Mouse (Mus musculus) bone marrow macrophage, adult 2 months (primary cell): ENCODE data around the gene Nutm1. TPM values are rescaled to one million over a fixed set of nuclear protein-coding genes. Genes with fewer than 3 reads are reported as not detected.

Experiments
- H3K27ac ChIP-seq: 2 replicates; pipeline ENCODE4 v1.5.1; 2012; ENCODE audit warnings: low read depth, low read length; ENCODE audit not compliant: insufficient read depth
- H3K4me1 ChIP-seq: 2 replicates; pipeline ENCODE4 v1.6.1; 2012; ENCODE audit warnings: low read length; ENCODE audit not compliant: control insufficient read depth, insufficient read depth
- H3K4me3 ChIP-seq: 2 replicates; pipeline ENCODE4 v1.5.1; 2012; ENCODE audit warnings: mild to moderate bottlenecking, low read length, moderate library complexity; ENCODE audit not compliant: insufficient read depth
- CTCF ChIP-seq: IDR thresholded peaks from 2 replicates; pipeline ENCODE4 v1.5.1; 2012; ENCODE audit warnings: low read depth, mild to moderate bottlenecking, low read length, moderate library complexity
- POLR2A ChIP-seq: IDR thresholded peaks from 2 replicates; pipeline ENCODE4 v1.6.1; 2012; ENCODE audit warnings: mild to moderate bottlenecking, low read depth, low read length, borderline replicate concordance
- polyA plus RNA-seq: library from polyadenylated mRNA; stranded (reverse); fragments of >200 nt; gene quantifications from 2 replicates; pipeline ENCODE4 v1.2.4, GENCODE M21; 2012; ENCODE audit not compliant: missing spikeins, insufficient read depth, insufficient read length

Nutm1 gene
- polyA plus RNA-seq, 1 experiment, result not detected

GRCm38 (mm10) chr2:112210699-112211098 is 48.4 kb downstream of the Nutm1 start:
- Histone ChIP-seq H3K4me3 (no peak overlapping the region), H3K27ac (no peak overlapping the region), H3K4me1 (no peaks in the 10 kb centered on the region; the same call in 1 of the 2 replicates)
- TF ChIP-seq POLR2A (no peak), CTCF (no peak)

DNA sequence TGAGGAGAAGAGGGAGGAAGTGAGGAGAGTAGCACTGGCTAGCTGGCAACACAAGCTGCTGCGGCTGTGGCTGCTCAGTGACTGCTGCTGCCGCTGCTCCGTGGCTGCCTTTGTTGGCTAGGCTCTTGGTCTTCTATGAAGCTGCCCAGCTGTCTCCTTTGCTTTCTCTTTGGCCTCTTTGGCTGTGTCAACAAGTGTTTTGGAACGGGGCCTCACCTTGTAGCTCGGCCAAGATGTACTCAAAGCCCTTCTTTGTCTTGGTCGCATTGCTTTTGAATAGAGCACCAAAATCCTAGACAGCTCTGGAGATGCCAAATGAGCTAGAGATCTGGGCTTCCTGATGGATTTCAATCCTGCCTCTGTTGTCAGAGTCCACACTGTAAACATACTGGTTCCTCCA is 48.9 kb downstream of the Nutm1 start:
- Histone ChIP-seq H3K4me3 (no peak overlapping the region), H3K4me1 (no peaks in the 10 kb centered on the region), H3K27ac (no peak overlapping the region)
- TF ChIP-seq CTCF (no peak), POLR2A (no peak)

DNA sequence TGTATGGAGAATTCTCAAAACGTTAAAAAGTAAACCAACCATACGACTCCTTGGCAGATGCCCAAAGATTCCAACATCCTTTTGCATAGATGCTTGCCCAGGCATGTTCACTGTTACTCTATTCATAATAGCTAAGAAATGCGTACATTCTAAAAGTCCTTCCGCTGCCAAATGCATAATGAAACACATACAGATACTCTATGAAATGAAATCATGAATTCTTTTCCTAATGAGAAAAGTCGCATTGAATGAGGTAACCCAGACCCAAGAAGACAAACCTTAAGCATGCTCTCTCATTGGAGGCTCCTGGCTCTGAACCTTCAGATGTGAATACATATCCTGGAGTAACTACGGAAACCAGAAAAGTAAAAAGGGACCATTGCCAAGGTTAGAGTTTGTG is 56.0 kb downstream of the Nutm1 start:
- Histone ChIP-seq H3K4me1 (peaks cover 2% of the 10 kb centered on the region; the same call in 1 of the 2 replicates), H3K27ac (no peak overlapping the region), H3K4me3 (no peak overlapping the region)
- no peak for TF ChIP-seq CTCF
- TF ChIP-seq POLR2A, result no peak

Other genes starting within 250 kb of the Nutm1 start
- gene Olfr1310, start 246.6 kb downstream of the Nutm1 start, polyA plus RNA-seq, result not detected in 2 replicates
- gene Olfr1311, start 234.9 kb downstream of the Nutm1 start, polyA plus RNA-seq, result not detected in 2 replicates
- gene Olfr1312, start 209.1 kb downstream of the Nutm1 start, polyA plus RNA-seq, result not detected in 2 replicates
- not detected in 2 replicates for gene Olfr1313, start 181.4 kb downstream of the Nutm1 start, polyA plus RNA-seq
- not detected in 2 replicates for gene Olfr1314, start 162.5 kb downstream of the Nutm1 start, polyA plus RNA-seq
- not detected in 2 replicates for gene Olfr1315-ps1, start 143.9 kb downstream of the Nutm1 start, polyA plus RNA-seq
- 0.33 TPM in 1 of 2 replicates, not detected in the other for gene Olfr1316, start 124.3 kb downstream of the Nutm1 start, polyA plus RNA-seq
- gene Olfr1317, start 119.0 kb downstream of the Nutm1 start, polyA plus RNA-seq, result not detected in 2 replicates
- gene Olfr1318, start 105.1 kb downstream of the Nutm1 start, polyA plus RNA-seq, result not detected in 2 replicates
- 5.0 and 5.5 TPM in 2 replicates for gene Lpcat4, start 19.8 kb downstream of the Nutm1 start, polyA plus RNA-seq
- gene Nop10, start 2.6 kb upstream of the Nutm1 start, polyA plus RNA-seq, result 52.6 and 58.5 TPM in 2 replicates
- gene Slc12a6, start 6.5 kb upstream of the Nutm1 start, polyA plus RNA-seq, result 101 and 110 TPM in 2 replicates
- not detected in 2 replicates for gene Gm21985, start 7.0 kb upstream of the Nutm1 start, polyA plus RNA-seq
- gene Emc4, start 108.7 kb upstream of the Nutm1 start, polyA plus RNA-seq, result 49.9 and 58.9 TPM in 2 replicates
- gene Katnbl1, start 119.9 kb upstream of the Nutm1 start, polyA plus RNA-seq, result 21.9 and 25.2 TPM in 2 replicates
- 20.9 and 21.8 TPM in 2 replicates for gene Emc7, start 195.7 kb upstream of the Nutm1 start, polyA plus RNA-seq
- not detected in 2 replicates for gene Chrm5, start 221.5 kb upstream of the Nutm1 start, polyA plus RNA-seq
- gene Aven, start 233.7 kb upstream of the Nutm1 start, polyA plus RNA-seq, result 8.9 and 9.4 TPM in 2 replicates